Mouse (Mus musculus) thymus, adult 2 months (tissue): ENCODE data around the gene Dmgdh.

Source experiments
- CTCF ChIP-seq: fragments of 200-500 bp; IDR thresholded peaks from 2 replicates; pipeline ENCODE4 v1.5.1; 2012; ENCODE audit warnings: mild to moderate bottlenecking, control low read depth, low read length, moderate library complexity, borderline replicate concordance; ENCODE audit not compliant: control insufficient read depth, poor library complexity, insufficient read depth; ENCODE audit errors: extremely low read depth
- POLR2A ChIP-seq: fragments of 200-500 bp; IDR thresholded peaks from 2 replicates; pipeline ENCODE4 v1.6.1; 2012; ENCODE audit warnings: mild to moderate bottlenecking, low read length, control low read depth, moderate library complexity; ENCODE audit not compliant: control insufficient read depth, poor library complexity, insufficient read depth; ENCODE audit errors: extremely low read depth

DNA sequence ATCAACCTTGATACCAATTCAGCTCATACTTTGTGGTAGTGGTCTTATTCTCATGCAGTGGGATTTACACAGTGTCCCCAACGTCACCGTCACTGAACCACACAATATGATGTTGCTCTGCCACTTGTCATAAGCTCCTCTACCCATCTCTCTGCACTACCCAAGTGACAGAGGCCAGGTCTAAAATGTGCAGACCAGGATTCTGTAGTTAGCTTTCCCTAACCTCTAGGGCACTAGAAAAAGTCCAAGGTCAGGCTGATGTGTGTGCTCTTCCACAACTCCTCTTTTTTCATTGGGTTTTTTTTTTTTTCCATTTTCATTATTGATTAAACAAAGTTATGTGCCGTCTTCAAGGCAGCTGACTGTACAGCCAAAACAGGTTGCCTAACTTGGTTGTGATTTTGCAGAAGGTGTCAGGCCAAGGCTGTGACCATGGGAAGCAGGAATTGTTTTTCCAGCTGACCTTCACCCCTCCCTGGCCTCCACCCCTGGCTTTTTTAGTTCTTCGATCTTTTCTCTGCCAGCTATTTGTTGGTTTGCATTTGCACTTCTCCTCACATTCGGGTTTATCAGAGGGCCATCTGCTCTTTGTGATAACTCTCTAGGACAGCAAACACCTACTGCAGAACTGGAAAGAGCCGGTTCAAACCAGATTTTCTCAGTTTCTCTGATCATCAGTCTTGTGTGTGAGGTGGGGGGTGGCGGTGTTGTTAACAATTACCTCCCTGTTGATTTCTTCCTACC, 25.7 kb upstream of the Dmgdh start:
- TF ChIP-seq CTCF (no peak), POLR2A (no peak)
